20 mouse cellular contexts compared by ENCODE assay signal in genomic region chr10:119219415-119219814, GRCm38 (mm10). TPM values are rescaled to one million over a fixed set of nuclear protein-coding genes. Genes with fewer than 3 reads are reported as not detected.
DNase-seq lines count a peak whose midpoint lies in the region; ATAC-seq lines count a peak whose summit lies in the region.
"Had no signal": no experiment of that assay in that cellular context is flagged by ENCODE, and none has a peak within 500 bp of the region (broad histone marks: within the 10 kb centered on the region; RNA-seq: fewer than 3 reads in every experiment).

No protein-coding gene starts in this region.

- ATAC-seq in kidney, embryonic 14.5 days (ENCODE audit: low FRiP score, low TSS enrichment), result peak; percentile 60; the same call in 1 of the 2 replicates
- ATAC-seq in lung, embryonic 16.5 days (ENCODE audit: low read depth), result peak; percentile 51
- ATAC-seq: forebrain, postnatal 0 days; hindbrain, embryonic 16.5 days; intestine, postnatal 0 days; midbrain, embryonic 15.5 days had no signal

- no peak overlapping the region for H3K4me2 ChIP-seq in kidney, embryonic 14.5 days (replicated peaks; ENCODE audit: low read depth, low read length)
- no peak overlapping the region for H3K4me2 ChIP-seq in lung, embryonic 16.5 days (ENCODE audit: low read depth, low read length)
- H3K4me2 ChIP-seq: embryonic facial prominence, embryonic 13.5 days; liver, embryonic 15.5 days; midbrain, embryonic 15.5 days had no signal

- H3K27ac ChIP-seq in kidney, embryonic 14.5 days (ENCODE audit: low read depth, low read length), result no peak overlapping the region
- no peak overlapping the region for H3K27ac ChIP-seq in lung, embryonic 16.5 days (ENCODE audit: low read length)
- H3K27ac ChIP-seq: embryonic facial prominence, embryonic 13.5 days; liver, embryonic 15.5 days; midbrain, embryonic 15.5 days had no signal

- no peak overlapping the region for H3K4me3 ChIP-seq in kidney, embryonic 14.5 days (ENCODE audit: low read length)
- no peak overlapping the region for H3K4me3 ChIP-seq in lung, embryonic 16.5 days (ENCODE audit: low read length)
- H3K4me3 ChIP-seq: embryonic facial prominence, embryonic 13.5 days; liver, embryonic 15.5 days; midbrain, embryonic 15.5 days had no signal

- no peak overlapping the region for H3K9ac ChIP-seq in kidney, embryonic 14.5 days (ENCODE audit: low read depth, low read length)
- H3K9ac ChIP-seq in lung, embryonic 16.5 days (ENCODE audit: low read length), result no peak overlapping the region
- H3K9ac ChIP-seq: embryonic facial prominence, embryonic 13.5 days; forebrain, postnatal 0 days; liver, embryonic 15.5 days; midbrain, embryonic 15.5 days had no signal

- DNase-seq in kidney, adult 8-10 months, result no peak
- no peak for DNase-seq in lung, postnatal 14 days
- DNase-seq in lung, postnatal 10 days, result peak; percentile 62
- no peak for DNase-seq in urinary bladder, postnatal 25 days (ENCODE audit: low spot score)
- DNase-seq in natural killer cell, adult 2 months (ENCODE audit: low spot score in 2 of 2), result no peak
- DNase-seq: adrenal gland, postnatal 10 days; cerebellum, adult 11 months; cerebellum, postnatal 14 days; forebrain, postnatal 0 days; heart, postnatal 4 days; right cerebral cortex, adult 18-20 months; thymus, adult 18-20 months had no signal

- no peaks in the 10 kb centered on the region for H3K9me3 ChIP-seq in kidney, embryonic 14.5 days (ENCODE audit: control insufficient read depth, low read length)
- H3K9me3 ChIP-seq in lung, embryonic 16.5 days (ENCODE audit: control insufficient read depth, low read length), result no peaks in the 10 kb centered on the region
- H3K9me3 ChIP-seq: embryonic facial prominence, embryonic 13.5 days; liver, embryonic 15.5 days; midbrain, embryonic 15.5 days had no signal

- 44% methylated on average over 11 of the region's 11 CpGs for WGBS in kidney, embryonic 14.5 days
- WGBS in lung, embryonic 16.5 days, result 43% methylated on average over 11 of the region's 11 CpGs

- no peaks in the 10 kb centered on the region for H3K27me3 ChIP-seq in kidney, embryonic 14.5 days (ENCODE audit: control insufficient read depth, insufficient read depth, low read length)
- H3K27me3 ChIP-seq in lung, embryonic 16.5 days (ENCODE audit: control insufficient read depth, insufficient read depth, low read depth, low read length), result no peaks in the 10 kb centered on the region
- H3K27me3 ChIP-seq: CH12.LX; embryonic facial prominence, embryonic 13.5 days; liver, embryonic 15.5 days; midbrain, embryonic 15.5 days had no signal

- H3K36me3 ChIP-seq in kidney, embryonic 14.5 days (ENCODE audit: control insufficient read depth, insufficient read depth, low read length), result peaks cover 59% of the 10 kb centered on the region
- H3K36me3 ChIP-seq in lung, embryonic 16.5 days (ENCODE audit: control insufficient read depth, insufficient read depth, low read length), result peaks cover 23% of the 10 kb centered on the region

- H3K4me1 ChIP-seq in kidney, embryonic 14.5 days (ENCODE audit: control insufficient read depth, insufficient read depth, low read length), result peaks cover 3% of the 10 kb centered on the region; the same call in 1 of the 2 replicates
- H3K4me1 ChIP-seq in lung, embryonic 16.5 days (replicated peaks; ENCODE audit: control insufficient read depth, insufficient read depth, low read length), result peaks cover 2% of the 10 kb centered on the region; the same call in 1 of the 2 replicates
- H3K4me1 ChIP-seq: liver, embryonic 15.5 days had no signal

RNA-seq across cellular contexts. Expression of gene Cand1, which starts 20.4 kb away (rescaled TPM):
- polyA plus RNA-seq in kidney, embryonic 14.5 days (2014; fragmentation: Nextera tagmentation; extraction: Ambion mirVana), result 36.9 and 89.9 TPM in 2 replicates
- 47.6 and 56.7 TPM in 2 replicates for polyA plus RNA-seq in lung, embryonic 16.5 days (2015; fragmentation: Nextera tagmentation; extraction: Ambion mirVana)
